Mouse (Mus musculus) limb, embryonic 10.5 days (tissue): ENCODE results near the gene Ccndbp1. TPM values are rescaled to one million over a fixed set of nuclear protein-coding genes. Genes with fewer than 3 reads are reported as not detected.

Experiments
- DNase-seq: peaks from one replicate; pipeline ENCODE4 v3.0.0-alpha.2; 2017; ENCODE audit warnings: low spot score
- H3K27ac ChIP-seq: fragments of 300-500 bp; sonication (generic); 2 replicates; pipeline ENCODE4 v1.5.1; 2016; ENCODE audit warnings: mild to moderate bottlenecking
- H3K27me3 ChIP-seq: fragments of 300-500 bp; sonication (generic); 2 replicates; pipeline ENCODE4 v1.6.1; 2016; ENCODE audit warnings: low read depth, mild to moderate bottlenecking; ENCODE audit not compliant: poor library complexity, severe bottlenecking
- H3K36me3 ChIP-seq: fragments of 300-500 bp; sonication (generic); 2 replicates; pipeline ENCODE4 v1.6.1; 2016; ENCODE audit warnings: mild to moderate bottlenecking, moderate library complexity
- H3K4me1 ChIP-seq: fragments of 300-500 bp; sonication (generic); 2 replicates; pipeline ENCODE4 v1.6.1; 2016
- H3K4me3 ChIP-seq: fragments of 300-500 bp; sonication (generic); 2 replicates; pipeline ENCODE4 v1.5.1; 2016; ENCODE audit warnings: mild to moderate bottlenecking, moderate library complexity
- H3K9me3 ChIP-seq: fragments of 300-500 bp; sonication (generic); replicated peaks from 2 replicates; pipeline ENCODE4 v1.6.1; 2016; ENCODE audit warnings: mild to moderate bottlenecking
- WGBS: fragments of 180-500 bp; shearing (Covaris S2); methylation state at CpG from one replicate; pipeline ENCODE4 v1.1.7; 2016; 5-methylcytosine and 5-hydroxymethylcytosine counted together
- microRNA-seq: library from miRNA; unstranded; fragments of <30 nt; microRNA quantifications from one replicate; pipeline ENCODE4, GENCODE M21; 2017
- polyA plus RNA-seq: library from polyadenylated mRNA; unstranded; fragments of >200 nt; fragmentation: Nextera tagmentation; extraction: Ambion mirVana; gene quantifications from 2 replicates; pipeline ENCODE4 v1.2.1, GENCODE M21; 2016

Ccndbp1 gene
- polyA plus RNA-seq, 1 experiment from 2014 or later: 34.6 TPM

- Histone ChIP-seq H3K27ac (no peak overlapping the region), H3K36me3 (no peaks in the 10 kb centered on the region), H3K4me3 (no peak overlapping the region), H3K27me3 (no peaks in the 10 kb centered on the region), H3K4me1 (no peaks in the 10 kb centered on the region), H3K9me3 (no peaks in the 10 kb centered on the region)
- DNase-seq: no peak
- WGBS: 89% methylated on average over 5 of the region's 5 CpGs
These were observed 44.0 kb downstream of the Ccndbp1 start for GRCm38 (mm10) chr2:121052176-121052575.

- H3K9me3 ChIP-seq: no peaks in the 10 kb centered on the region
- no peak overlapping the region for H3K27ac ChIP-seq
- 77% methylated on average over 2 of the region's 2 CpGs for WGBS
- no peak overlapping the region for H3K4me3 ChIP-seq
- H3K27me3 ChIP-seq: no peaks in the 10 kb centered on the region
- no peak for DNase-seq
- H3K36me3 ChIP-seq: no peaks in the 10 kb centered on the region
- no peaks in the 10 kb centered on the region for H3K4me1 ChIP-seq
These were observed 45.9 kb downstream of the Ccndbp1 start for GRCm38 (mm10) chr2:121054060-121054459.

GRCm38 (mm10) chr2:121055915-121056314 is 47.7 kb downstream of the Ccndbp1 start:
- 93% methylated on average over 6 of the region's 6 CpGs for WGBS
- H3K27ac ChIP-seq: no peak overlapping the region
- no peaks in the 10 kb centered on the region for H3K9me3 ChIP-seq
- no peak overlapping the region for H3K4me3 ChIP-seq
- DNase-seq: no peak
- H3K27me3 ChIP-seq: no peaks in the 10 kb centered on the region
- H3K4me1 ChIP-seq: no peaks in the 10 kb centered on the region
- no peaks in the 10 kb centered on the region for H3K36me3 ChIP-seq

GRCm38 (mm10) chr2:121057997-121058396 is 49.8 kb downstream of the Ccndbp1 start:
- Histone ChIP-seq H3K27me3 (no peaks in the 10 kb centered on the region), H3K27ac (no peak overlapping the region), H3K4me1 (no peaks in the 10 kb centered on the region), H3K36me3 (no peaks in the 10 kb centered on the region), H3K9me3 (no peaks in the 10 kb centered on the region), H3K4me3 (no peak overlapping the region)
- WGBS: 68% methylated on average over 6 of the region's 6 CpGs
- no peak for DNase-seq

- Histone ChIP-seq H3K4me3 (no peak overlapping the region), H3K27ac (no peak overlapping the region), H3K27me3 (no peaks in the 10 kb centered on the region), H3K36me3 (no peaks in the 10 kb centered on the region), H3K4me1 (no peaks in the 10 kb centered on the region), H3K9me3 (no peaks in the 10 kb centered on the region)
- 71% methylated on average over 2 of the region's 2 CpGs for WGBS
- no peak for DNase-seq
These were observed 53.1 kb downstream of the Ccndbp1 start for GRCm38 (mm10) chr2:121061315-121061714.

Small RNA genes within 50 kb of the gene (microRNA-seq; reads per million reads assigned to microRNA genes)
- not detected for gene Gm44325

Other genes starting within 250 kb of the Ccndbp1 start
- gene Cdan1, start 158.3 kb upstream of the Ccndbp1 start, polyA plus RNA-seq: 5.7 TPM in 2 replicates
- 3.7 and 5.0 TPM in 2 replicates for gene Ttbk2, start 157.8 kb upstream of the Ccndbp1 start, polyA plus RNA-seq
- 23.6 and 31.7 TPM in 2 replicates for gene Ubr1, start 37.7 kb upstream of the Ccndbp1 start, polyA plus RNA-seq
- gene Tmem62, start 31.4 kb upstream of the Ccndbp1 start, polyA plus RNA-seq: 0.68 and 0.72 TPM in 2 replicates
- 5.5 and 7.6 TPM in 2 replicates for gene Epb42, start 28.7 kb downstream of the Ccndbp1 start, polyA plus RNA-seq
- gene Tgm5, start 77.4 kb downstream of the Ccndbp1 start, polyA plus RNA-seq: not detected in 2 replicates
- not detected in 2 replicates for gene Tgm7, start 101.4 kb downstream of the Ccndbp1 start, polyA plus RNA-seq
- 15.4 and 22.2 TPM in 2 replicates for gene Adal, start 132.0 kb downstream of the Ccndbp1 start, polyA plus RNA-seq
- 18.2 and 22.6 TPM in 2 replicates for gene Lcmt2, start 132.2 kb downstream of the Ccndbp1 start, polyA plus RNA-seq
- 78.0 and 82.8 TPM in 2 replicates for gene Tubgcp4, start 162.3 kb downstream of the Ccndbp1 start, polyA plus RNA-seq
- 9.8 and 10.2 TPM in 2 replicates for gene Zscan29, start 162.7 kb downstream of the Ccndbp1 start, polyA plus RNA-seq